Mouse (Mus musculus) mouse embryonic stem cell (cell line): ENCODE results near the gene Gm28374.
"Not testable (repeated sequence)": the region's sequence is repeated elsewhere in the genome, so short reads cannot be mapped to it uniquely, and the experiment has no call there.

Experiments used
- in situ Hi-C, 2 experiments: fragments of 300-500 bp; cut with MboI; formaldehyde crosslinking; loops; 1 replicate in 1 of 2; 3 replicates in 1 of 2; pipeline ENCODE4 v1.14.3; 2019 to 2020; ENCODE audit warnings: low sequenced_read_pairs in 2 of 2, low pct_unique_long_range_greater_than_20kb in 1 of 2, mixed read lengths in 1 of 2; ENCODE audit not compliant: unreplicated experiment in 1 of 2

Gene Gm28374

DNA sequence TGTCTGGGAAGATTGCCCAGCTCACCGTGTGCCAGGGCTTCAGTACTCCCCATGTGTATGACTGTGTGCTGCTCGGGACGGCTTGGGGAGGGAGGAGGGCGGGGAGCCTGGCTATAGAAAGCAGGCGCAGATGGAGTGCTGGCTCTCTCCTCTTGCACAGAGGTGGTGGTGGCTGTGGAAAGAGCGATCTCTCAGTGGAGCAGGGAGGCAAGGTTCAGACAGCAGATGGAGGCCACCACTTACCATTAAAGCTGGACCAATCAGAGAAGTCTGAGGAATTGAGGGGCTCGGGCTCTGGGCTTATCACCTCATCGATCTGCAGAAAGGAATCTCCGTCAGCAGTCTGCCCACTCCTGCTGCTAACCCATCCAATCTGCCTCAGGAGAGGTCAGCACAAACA is at the start of gene Gm28374:
Gene Gm28374, minus strand, starts transcription at position 101 of the 400 bp plus-strand sequence.
- in situ Hi-C loops, result no loop called here

DNA sequence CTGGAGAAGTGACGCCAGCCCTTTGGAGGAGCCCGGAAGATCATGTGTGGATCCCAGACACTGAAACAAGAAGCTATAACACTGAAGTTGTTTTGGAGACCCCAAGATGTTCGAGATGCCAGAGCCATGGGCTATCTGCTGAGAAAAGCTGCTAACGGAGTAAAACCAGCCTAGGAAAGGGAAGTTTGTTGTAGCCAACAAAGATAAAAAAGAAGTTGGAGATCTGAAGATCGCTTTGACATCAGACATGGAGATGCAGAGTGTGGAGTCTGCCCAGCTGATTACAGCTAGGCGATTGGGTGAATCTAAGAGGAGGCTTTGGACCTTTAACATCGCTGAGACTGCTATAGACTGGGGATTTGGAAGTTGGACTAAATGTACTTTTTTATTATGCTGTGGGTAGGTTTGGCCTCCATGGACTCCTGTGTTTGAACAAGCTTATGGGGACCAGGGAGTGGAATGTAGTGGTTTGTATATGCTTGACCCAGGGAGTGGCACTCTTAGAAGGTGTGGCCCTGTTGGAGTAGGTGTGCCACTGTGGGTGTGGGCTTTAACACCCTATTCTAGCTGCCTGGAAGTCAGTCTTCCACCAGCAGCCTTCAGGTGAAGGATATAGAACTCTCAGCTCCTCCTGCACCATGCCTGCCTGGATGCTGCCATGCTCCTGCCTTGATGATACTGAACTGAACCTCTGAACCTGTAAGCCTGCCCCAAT is 48.5 kb upstream of the Gm28374 start:
- in situ Hi-C loops, result not testable (repeated sequence)

DNA sequence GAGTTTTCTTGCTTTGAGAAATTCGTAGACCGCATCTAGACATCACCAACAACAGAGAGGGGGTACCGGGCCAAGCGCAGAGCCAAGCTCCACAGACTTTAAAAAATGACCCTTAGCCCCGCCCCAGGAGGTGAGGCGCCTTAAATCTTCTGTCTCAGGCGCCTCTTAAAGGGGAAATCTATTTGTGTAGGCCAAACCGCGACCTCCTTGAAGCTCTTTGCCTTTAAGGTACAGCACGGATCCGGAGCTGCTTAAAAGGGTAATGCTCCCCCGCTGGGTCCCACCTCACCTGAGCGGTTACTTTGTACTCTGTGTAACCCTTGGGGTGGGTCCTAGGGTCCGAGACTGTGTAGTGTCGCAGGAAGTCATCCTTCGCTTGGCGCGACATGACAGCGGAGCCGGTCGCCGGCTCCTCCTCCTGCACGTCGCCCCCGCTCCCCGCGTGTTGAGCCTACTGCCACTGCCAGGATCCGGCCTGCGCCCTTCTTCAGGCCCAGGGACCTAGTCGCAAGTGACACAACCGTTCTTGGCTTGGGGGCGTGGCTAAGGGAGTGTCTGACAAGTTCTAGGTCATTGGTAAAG is 45.8 kb upstream of the Gm28374 start, which contains the start of gene Snx15:
Gene Snx15, minus strand, starts transcription at position 545 of the 582 bp plus-strand sequence.
- in situ Hi-C loops, result loop anchor here (5.0 to 10.0 kb wide), 3 partner anchors 91 to 166 kb away; partner anchors contain the start of genes Pola2 (in 2 of the 2) and Capn1 (in 1 of the 2)

DNA sequence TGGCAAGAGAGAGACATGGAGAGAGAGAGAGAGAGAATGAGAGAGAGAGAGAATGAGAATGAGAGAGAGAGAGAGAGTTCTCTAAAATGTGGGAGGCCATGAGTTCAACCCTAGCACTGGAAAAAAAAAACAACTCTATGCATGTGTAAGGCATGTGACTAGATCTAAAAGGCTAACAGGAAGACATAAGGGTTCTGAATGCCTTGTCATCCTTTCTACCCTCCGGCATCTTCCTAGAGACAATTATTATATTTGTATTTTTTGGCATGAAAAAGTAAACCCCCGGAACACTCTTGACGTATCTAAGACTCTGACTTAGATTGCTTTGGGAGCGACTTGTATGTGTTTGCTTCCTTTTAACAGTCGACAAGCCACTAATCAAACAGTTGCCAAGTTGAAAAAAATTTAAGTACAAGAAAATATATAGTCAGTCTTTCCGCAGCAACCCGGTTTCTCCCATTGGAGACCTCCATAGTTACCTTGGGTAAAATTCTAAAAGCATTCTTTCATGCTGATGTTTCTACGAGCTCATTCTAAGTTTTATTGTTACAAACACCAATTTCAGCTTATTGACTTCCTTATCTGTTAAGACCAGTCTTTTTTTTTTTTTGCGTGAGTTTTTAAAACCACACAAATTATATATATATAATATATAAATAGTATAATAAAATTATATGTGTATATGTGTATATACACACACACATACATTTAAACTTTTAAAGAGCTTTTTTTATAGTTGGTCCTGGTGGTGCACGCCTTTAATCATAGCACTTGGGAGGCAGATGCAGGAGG is 44.9 kb upstream of the Gm28374 start:
- in situ Hi-C loops, result loop anchor here (5.0 to 10.0 kb wide), 3 partner anchors 90 to 165 kb away; partner anchors contain the start of genes Pola2 (in 2 of the 2) and Capn1 (in 1 of the 2)

GRCm38 (mm10) chr19:6126289-6126688 is 44.2 kb upstream of the Gm28374 start:
- in situ Hi-C loops, result loop anchor here (5.0 to 10.0 kb wide), 3 partner anchors 89 to 164 kb away; partner anchors contain the start of genes Pola2 (in 2 of the 2) and Capn1 (in 1 of the 2)

DNA sequence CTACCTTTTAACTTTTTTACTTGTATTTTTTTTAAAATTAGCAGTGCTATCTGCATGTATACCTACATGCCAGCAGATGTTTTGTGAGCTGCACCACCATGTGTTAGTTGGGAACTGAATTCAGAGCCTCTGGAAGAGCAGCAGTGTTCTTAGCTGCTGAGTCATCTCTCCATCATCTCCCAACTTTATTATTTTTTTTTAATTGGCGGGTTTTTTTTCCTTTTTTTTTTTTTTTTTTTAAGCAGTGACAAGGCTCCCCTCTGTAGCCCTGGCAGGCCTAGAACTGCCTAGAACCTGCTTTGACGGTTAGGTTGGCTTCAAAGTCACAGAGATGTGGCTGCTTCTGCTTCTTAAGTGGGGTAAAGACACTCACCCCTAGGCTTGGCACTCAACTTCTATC is 42.8 kb upstream of the Gm28374 start:
- in situ Hi-C loops, result loop anchor here (5.0 to 10.0 kb wide), 3 partner anchors 88 to 163 kb away; partner anchors contain the start of genes Pola2 (in 2 of the 2) and Capn1 (in 1 of the 2)

- in situ Hi-C loops, result loop anchor here in 1 of 2 experiments (10.0 kb wide), 1 partner anchor 109 kb away; the partner anchor contains the start of gene Capn1
Observed at GRCm38 (mm10) chr19:6123330-6123729, 41.3 kb upstream of the Gm28374 start.

DNA sequence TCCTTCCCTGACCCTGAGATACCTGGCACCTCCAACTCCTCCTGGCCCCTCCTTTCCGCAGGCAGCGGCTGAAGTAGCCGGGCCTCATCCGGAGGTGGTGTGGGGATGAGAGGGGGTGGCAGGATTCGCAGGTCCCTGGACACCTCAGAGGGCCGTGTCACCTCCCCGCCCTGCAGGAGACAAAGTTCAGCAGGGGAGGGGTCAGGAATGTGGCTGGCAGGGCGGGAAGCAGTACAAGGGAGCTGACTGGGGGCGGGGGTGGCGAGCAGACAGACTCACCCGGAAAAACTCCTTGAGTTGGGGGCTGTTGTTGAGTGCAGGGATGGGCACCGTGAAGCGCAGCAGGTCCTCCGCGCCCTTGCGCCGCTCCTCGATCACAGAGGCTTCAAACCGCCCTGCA is 39.7 kb upstream of the Gm28374 start:
- in situ Hi-C loops, result loop anchor here in 1 of 2 experiments (10.0 kb wide), 1 partner anchor 107 kb away; the partner anchor contains the start of gene Capn1

GRCm38 (mm10) chr19:6118677-6119185 is 36.7 kb upstream of the Gm28374 start:
- in situ Hi-C loops, result no loop called here

DNA sequence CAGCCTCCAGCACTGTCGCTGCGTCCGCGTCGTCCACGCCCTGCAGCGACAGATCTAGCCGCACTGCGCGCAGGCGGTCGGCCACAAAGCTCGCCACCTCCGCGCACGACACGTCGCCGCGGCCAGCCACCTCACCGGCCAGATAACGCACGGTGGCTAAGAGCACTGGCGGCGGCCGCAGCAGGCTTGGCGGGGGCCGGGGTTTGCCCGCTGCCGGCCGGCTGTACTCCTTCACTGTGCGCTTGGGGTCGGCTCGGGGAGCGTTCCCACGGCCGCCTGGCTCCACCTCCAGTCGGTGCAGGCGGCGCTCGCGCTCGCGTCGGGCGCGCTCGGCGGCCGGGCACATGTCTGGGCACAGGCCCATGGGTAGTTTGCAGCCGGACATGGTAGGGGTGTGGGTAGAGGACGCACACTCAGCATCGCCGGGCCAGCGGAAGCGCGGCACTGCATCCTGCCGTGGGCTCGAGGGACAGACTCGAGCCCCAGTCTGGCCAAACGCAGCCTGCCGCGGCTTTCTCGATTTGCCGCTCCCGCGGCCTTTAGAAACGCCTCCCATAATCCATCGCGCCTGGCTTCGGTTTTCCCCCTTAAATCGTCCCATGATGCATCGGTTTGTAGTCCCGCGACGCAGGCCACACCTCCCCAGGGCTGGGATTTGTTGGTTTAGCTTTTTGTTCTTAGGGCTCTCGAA is 36.1 kb upstream of the Gm28374 start, which contains the start of gene Sac3d1:
Gene Sac3d1, minus strand, starts transcription at position 665 of the 691 bp plus-strand sequence.
- in situ Hi-C loops, result no loop called here

DNA sequence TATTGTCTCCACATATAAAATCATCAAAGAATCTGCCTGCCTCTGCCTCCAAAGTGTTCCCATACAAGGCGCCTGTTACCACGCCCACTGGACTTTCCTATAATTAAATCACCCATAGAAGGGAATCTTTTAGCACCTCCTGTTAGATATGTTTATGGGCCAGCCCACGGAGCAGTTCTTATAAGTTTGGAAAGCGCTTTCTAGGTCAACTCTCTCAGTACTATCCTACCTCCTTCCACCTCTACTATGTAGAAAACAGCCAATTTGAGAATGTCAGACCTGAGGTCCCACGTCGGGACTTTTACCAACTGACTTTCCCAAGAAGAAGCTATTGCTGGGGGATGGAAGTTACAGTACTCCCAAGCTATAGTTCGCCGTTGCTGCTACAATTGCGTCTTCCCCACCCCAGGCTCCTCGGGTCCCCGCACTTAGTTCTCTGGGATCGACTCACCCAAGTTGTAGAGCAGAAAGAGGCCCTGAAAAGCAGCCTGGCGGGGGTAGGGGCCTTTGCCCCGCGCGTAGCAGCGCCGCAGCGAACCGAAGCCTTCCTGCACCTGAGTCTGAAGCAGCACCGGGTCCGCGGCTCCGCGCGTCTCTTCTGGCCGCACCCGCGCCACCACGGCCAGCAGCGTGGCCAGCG is 35.4 kb upstream of the Gm28374 start:
- in situ Hi-C loops, result no loop called here

DNA sequence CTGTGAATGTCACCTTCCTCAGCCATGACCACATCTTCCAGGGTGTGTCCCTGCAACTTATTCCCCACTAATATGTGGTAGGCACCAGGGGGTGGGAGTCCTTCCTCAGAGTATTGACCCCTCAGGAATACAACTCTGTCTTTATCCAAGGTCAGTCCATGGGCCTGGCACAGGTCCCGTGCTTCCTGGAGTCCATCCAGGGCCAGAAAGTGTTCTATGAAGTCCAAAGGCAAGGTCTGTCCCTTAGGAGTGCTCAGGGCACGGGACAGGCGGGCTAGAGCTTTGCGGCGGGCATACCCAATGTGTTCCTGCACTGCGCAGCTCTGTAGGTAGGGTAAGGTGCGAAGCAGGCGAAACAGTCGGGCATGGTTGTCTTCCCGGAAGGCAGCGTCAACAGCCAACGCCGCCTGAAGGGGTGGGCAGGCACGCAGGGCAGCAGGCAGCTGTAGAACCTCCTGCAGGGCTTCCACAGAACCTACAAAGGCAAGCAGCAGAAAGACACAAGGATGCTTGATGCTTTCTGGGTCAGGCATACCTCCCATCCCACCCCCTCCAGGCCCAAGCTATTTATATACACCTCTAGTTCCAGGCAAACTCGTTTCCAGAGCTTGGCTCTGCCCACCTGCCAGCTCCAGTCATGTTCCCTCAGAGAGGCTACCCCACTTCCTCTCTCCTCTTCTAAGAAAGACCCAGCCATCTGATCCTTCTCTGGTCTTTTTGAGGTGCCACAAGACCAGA is 34.2 kb upstream of the Gm28374 start:
- in situ Hi-C loops, result no loop called here

- in situ Hi-C loops, result no loop called here
Observed at GRCm38 (mm10) chr19:6113116-6113515, 31.1 kb upstream of the Gm28374 start.

- in situ Hi-C loops, result no loop called here
Observed at GRCm38 (mm10) chr19:6105586-6105985, 23.5 kb upstream of the Gm28374 start, which contains the start of gene Naaladl1. TSS of gene Naaladl1 (plus strand) at chr19:6105782.

GRCm38 (mm10) chr19:6104476-6104875 is 22.4 kb upstream of the Gm28374 start:
- in situ Hi-C loops, result no loop called here

- in situ Hi-C loops, result no loop called here
Observed at GRCm38 (mm10) chr19:6102169-6102853, 20.3 kb upstream of the Gm28374 start.
